Mouse (Mus musculus): ENCODE results near the gene Tmeff2.

Tmeff2 gene

DNA sequence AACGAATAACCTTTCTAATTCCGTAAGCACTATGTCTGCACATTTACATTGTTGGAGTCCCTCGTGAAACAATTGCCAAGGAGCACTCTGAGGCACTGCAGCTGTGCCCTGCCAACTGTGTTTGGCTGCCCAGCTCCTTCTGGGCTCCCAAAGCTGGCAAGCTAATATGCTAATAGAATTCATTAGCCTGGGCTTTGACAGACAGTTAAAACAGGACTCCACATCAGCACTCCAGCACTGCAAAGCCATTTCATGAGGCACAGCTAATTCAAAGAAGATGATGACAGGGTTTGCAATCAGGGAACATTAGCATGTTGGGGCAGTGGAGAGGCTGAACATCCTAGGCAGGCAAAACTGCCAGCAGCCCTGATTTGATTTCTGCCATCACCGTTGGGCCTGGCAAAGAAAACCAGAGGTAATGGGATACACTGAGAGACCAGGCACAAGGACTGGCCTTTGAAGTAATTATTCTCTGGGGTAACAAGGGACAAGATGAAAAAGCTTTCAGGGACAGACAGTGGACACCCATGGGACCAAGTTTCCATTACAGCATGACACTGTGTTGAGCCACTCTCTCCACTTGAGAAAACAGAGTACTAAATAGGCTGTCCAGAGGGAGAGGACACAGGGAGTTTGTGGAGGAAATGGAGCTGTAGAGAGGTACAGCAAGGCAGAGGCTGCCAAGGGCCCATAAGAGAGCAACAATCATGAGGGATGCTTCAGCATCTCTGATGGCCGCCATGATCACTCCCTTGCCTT is 316.0 kb downstream of the Tmeff2 start:
- no peak for DNase-seq

DNA sequence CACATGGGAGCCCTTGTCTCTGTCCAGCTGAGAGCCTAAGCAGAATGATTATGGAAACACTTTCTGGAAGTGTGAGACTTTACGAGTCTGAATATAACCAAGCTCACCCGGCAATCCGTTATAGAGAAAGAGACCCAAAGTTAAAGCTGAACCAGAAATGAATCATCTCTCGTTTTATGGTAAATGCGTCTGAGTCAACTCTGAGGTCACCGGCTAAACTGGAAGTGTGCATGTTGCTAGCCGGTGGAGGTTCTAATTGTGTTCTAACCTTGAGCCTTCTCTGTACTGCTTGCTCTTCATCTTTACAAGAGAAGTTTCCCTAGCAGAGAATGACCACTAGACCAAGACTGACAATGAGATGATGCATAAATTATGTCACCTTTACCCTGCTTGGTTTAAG is 316.8 kb downstream of the Tmeff2 start:
- DNase-seq = no peak

DNA sequence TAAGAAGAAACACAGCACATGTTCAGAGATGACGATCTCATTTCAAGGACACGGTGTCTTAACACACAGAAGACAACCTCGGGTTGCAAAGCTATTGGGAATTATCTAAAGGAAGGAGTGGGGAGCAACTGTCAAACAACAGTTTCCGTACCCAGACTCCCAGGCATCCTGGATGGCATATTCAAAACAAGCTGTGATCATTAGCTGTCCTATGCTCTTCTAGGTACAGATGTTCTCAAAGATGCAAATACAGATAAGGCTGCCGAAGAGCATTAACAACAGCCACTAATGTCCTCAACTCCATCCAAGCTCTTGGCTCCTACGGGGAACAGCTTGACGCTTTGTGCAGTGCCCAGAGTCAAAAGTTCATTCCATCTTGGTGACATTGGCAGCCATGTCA is 324.7 kb downstream of the Tmeff2 start:
- no peak for DNase-seq
